Mouse (Mus musculus) kidney, adult 11 months (tissue): ENCODE results near the gene Rftn2.

Source experiments
- DNase-seq: peaks from one replicate; pipeline ENCODE4 v3.0.0; 2022

Rftn2 gene

DNA sequence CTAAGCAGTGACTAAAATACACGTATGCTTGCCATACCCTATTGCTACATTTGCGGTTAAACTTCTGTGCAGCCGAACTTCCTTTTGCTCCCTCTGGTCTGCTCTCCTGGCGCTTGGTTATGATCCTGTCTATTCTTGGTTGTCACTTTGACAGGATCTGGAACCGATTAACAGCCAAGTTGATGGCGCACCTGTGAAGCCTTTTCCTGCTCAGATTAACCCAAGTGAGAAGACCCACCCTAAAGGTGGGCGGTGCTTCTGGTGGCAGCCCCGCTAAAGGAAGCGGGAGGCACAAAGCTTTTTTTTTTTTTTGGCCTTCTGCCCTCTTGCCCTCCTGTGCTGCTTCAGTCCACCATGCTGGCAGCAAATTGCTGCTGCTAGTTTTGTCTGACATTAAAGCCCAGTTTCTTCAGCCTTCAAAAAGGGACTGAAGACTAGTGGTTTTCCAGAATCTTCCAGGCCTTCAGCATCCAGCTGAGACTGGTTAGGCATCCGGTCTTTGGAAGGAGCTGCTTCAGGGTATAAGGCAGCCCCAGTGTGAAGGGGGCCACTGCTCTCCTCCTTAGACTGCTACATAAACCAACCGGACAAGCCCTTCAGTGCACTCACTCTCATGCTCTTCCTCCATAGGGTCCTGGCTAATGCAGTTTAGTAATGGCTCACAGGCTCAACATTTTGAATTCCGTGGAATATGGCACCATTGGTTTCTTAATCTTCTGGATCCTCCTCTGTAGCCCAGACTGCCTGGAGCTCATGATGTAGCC lies 16.2 kb downstream of the Rftn2 start:
- no peak for DNase-seq

DNA sequence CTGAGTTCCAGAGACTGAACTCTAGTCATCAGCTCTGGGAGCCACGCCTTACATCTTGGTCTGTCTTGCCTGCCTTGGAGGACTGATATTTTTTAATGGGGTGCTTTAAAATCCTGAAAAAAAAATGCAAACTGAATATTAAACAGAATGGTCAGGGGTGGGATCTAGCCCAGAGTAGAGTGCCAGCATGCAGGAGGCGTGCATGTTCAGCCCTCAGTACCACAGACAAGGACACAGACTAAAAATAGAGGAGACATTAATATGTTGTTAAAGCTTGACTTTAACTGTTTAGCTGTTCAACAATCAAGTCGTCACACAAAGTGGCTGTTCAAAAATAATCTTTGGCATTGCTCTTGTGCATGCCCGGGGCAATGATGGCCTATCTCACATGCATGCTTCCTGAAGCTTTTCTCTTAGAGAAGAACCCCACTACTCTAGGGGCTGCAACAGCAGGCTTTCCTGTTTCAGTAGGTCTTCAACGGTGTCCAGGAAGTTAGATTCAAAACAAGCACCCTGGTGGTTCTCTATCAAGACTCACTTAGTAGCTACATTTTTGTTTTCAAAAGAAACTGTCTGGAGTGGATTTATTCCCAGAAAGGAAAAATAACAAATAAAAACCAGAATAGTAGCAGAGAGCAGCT lies 18.0 kb downstream of the Rftn2 start:
- DNase-seq = no peak

GRCm38 (mm10) chr1:55207561-55207960 lies 19.0 kb downstream of the Rftn2 start:
- no peak for DNase-seq

GRCm38 (mm10) chr1:55205808-55206327 lies 20.7 kb downstream of the Rftn2 start:
- DNase-seq = no peak

- DNase-seq = no peak
Measured at GRCm38 (mm10) chr1:55201850-55202752, 24.5 kb downstream of the Rftn2 start.

DNA sequence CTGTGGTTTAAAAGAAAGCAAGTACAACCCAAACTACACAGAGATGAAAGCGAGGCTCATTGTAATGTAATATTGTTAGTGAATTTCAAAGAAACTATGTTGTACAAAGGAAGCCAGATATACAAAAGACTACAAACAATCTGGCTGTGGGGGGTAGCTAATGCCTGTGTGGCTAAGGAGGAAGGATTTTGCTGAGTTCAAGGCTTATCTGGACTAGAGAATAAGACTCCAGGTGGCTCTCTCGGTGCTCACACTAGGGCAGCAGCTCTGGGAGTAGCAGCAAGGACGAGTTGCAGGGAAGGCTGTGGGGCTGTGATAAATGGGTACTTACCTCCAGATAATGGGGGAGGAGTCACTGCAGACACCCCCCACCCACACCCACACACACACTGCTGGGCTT lies 27.9 kb downstream of the Rftn2 start:
- no peak for DNase-seq

- DNase-seq = no peak
Measured at GRCm38 (mm10) chr1:55196327-55197003, 30.1 kb downstream of the Rftn2 start.

DNA sequence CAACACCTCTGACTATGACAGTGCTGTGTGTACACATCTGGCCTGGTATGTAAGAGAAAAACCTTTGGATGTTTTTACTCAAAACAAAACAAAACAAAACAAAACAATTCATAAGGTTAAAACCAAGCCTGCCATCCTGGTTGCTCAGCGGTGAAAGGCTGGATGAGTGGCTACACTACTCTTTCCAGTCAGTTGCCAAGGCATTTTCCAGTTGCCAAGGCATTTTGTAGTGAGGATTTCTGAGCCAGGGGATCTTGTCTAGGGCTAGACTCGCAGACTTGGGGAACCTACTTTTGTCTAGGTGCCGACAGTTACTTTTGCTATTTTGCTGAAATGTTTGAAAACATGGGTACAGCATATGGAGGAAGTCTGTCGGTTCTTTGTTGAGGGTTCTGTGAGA lies 31.6 kb downstream of the Rftn2 start:
- DNase-seq = no peak

- no peak for DNase-seq
Measured at GRCm38 (mm10) chr1:55194064-55194915, 32.3 kb downstream of the Rftn2 start.

GRCm38 (mm10) chr1:55193316-55193715 lies 33.3 kb downstream of the Rftn2 start:
- peak; percentile 82 for DNase-seq

GRCm38 (mm10) chr1:55192824-55193223 lies 33.8 kb downstream of the Rftn2 start:
- DNase-seq = no peak

- no peak for DNase-seq
Measured at GRCm38 (mm10) chr1:55192015-55192414, 34.6 kb downstream of the Rftn2 start.

DNA sequence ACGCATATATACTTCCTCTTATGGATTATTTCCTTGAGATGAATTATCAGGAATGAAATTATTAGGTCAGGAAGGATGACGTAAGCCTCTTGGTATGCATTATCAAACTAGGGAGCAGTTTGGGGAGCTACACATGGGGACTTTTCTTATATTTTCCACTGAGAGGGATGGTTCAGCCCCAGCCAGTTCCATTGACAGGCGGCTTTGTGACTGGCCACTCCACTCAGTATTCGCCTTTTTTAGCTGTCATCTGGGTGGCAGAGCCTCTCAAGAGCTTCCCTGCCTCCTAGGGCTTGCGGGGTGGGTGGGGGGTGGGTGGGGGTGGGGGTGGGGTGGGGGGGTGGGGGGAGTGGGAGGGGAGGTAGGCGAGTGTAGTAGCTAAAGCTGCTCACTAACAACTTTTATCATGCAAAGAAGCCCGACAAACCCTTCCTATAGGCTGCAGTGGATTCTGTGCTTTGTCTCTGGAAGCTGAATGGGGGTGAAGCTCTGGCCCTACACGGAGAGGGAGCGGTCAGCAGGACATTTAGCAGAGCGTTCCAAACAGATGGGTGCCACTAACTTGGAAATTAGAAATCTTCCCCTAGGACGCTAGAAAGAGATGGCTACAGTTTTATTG lies 39.9 kb downstream of the Rftn2 start:
- DNase-seq = no peak

- DNase-seq = no peak
Measured at GRCm38 (mm10) chr1:55185718-55186117, 40.9 kb downstream of the Rftn2 start.

DNA sequence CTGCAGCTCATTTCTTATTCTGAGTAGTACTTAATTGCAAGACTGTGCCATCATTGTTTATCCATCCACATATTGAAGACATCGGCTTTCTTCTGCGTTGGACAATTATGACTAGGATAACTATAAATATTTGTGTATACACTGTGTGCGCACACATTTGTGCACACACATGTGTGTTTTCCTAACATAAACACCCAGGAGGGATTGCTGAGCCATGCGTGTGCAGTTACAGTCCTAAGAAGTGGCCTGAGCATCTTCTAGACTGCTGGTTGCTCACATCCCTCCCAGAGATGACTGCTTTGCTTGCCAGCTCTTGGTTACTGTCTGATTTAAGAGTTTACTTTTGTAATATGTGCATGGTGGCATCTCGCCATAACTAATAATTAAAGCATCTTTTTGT lies 44.2 kb downstream of the Rftn2 start:
- no peak for DNase-seq

GRCm38 (mm10) chr1:55179917-55180566 lies 46.5 kb downstream of the Rftn2 start:
- no peak for DNase-seq

DNA sequence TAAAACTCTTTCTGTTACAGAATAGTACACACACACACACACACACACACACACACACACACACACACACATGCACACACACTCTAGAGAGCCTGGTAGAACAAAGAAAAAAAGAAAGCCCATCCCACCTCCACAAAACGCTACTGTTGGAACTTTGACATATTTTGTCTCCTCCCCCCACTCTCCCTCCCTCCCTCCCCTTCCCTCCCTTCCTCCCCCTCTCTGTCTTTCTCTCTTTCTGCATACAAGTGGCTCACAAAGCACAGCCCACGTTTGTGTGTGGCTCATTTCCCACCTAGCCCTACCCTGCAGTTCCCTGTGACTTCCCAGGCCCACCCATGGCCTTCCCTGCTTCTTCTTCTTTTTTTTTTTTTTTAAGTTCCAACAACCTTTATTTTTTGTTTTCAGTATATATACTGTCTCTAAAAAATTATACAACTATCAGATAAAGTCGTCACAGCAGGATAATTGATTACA lies 52.0 kb downstream of the Rftn2 start:
- no peak for DNase-seq

DNA sequence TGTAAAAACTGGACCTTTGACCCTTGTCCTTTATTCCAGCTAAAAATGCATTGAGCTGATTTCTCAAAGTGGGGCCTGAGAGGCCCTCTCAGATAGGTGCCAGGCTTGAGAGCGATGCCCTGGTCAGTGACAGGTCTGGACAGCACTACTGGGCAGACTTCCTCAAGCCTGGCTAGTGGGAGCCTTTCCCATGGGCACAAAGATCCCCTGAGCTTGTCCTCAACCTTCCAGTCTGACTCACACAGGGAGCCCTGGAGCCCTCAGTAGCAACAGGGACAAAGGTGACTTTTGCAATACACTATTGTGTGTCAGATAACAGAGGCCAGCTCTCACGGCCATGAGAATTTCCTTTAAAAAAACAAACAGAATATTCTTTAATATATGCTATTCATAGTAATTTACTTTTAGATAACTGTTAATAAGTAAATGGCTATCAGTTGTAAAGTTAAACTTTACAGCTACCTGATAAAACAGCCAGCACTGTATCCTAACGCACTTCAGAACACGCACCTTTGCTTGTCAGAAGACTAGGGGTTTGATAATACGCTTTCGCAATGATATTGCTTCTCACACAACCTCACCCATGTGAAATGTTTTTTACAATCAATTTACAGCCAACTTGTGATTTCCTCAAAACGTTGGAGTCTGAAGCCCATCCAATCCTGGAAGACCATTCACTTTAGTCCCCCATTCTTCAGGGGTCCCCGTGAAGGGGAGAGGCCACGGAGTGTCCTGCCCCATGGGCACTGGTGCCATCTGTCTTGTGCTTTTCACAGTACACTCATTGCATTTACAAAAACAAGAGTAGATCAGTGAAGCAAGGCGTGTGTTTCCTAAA lies 52.6 kb downstream of the Rftn2 start:
- DNase-seq = no peak
